Comparison of ENCODE assay signal across 13 mouse cellular contexts in the genomic region with DNA sequence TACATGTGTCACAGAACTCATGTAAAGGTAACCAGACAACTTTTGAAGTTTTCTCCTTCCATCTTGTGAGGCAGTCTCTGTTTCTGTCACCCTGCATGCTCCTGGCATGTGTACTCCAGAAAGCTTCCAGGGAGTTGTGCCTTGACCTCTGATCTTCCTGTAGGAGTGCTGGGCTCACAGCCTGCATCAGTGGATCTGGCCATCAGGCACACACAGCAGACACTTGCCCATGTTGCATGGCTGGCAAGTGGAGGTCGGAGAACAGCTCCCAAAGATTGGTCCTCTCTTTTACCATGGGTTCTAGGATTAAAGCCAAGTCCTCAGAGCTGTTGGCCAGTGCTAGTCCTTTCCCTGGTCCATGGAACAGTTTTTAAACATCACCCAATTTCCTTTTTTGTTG. TPM values are rescaled to one million over a fixed set of nuclear protein-coding genes. Genes with fewer than 3 reads are reported as not detected.
A peak's percentile ranks its signal among the peaks of the same experiment; 100 is the strongest.
DNase-seq lines count a peak whose midpoint lies in the region; ATAC-seq and TF ChIP-seq lines count a peak whose summit lies in the region.
"Had no signal": no experiment of that assay in that cellular context is flagged by ENCODE, and none has a peak within 500 bp of the region (broad histone marks: within the 10 kb centered on the region; RNA-seq: fewer than 3 reads in every experiment).

No protein-coding gene starts in this region.

- H3K79me2 ChIP-seq in liver, adult 2 months (ENCODE audit: control insufficient read depth, insufficient read depth, low read length), result peaks cover 3% of the 10 kb centered on the region; the same call in 1 of the 2 replicates

- peaks cover 46% of the 10 kb centered on the region for H3K4me1 ChIP-seq in heart, embryonic 15.5 days (replicated peaks)
- peaks cover 37% of the 10 kb centered on the region for H3K4me1 ChIP-seq in heart, embryonic 10.5 days
- H3K4me1 ChIP-seq in liver, adult 2 months (ENCODE audit: control insufficient read depth, insufficient read depth, low read length), result peaks cover 7% of the 10 kb centered on the region

- H3K9ac ChIP-seq in heart, embryonic 15.5 days, result no peak overlapping the region
- H3K9ac ChIP-seq in liver, adult 2 months (ENCODE audit: low read depth, low read length), result no peak overlapping the region
- H3K9ac ChIP-seq: hindbrain, embryonic 13.5 days; limb, embryonic 15.5 days had no signal

- H3K27me3 ChIP-seq in heart, embryonic 15.5 days, result no peaks in the 10 kb centered on the region
- no peaks in the 10 kb centered on the region for H3K27me3 ChIP-seq in heart, embryonic 10.5 days (ENCODE audit: insufficient read depth, poor library complexity, severe bottlenecking)
- no peaks in the 10 kb centered on the region for H3K27me3 ChIP-seq in liver, adult 2 months (ENCODE audit: control insufficient read depth, insufficient read depth, low read length)
- H3K27me3 ChIP-seq: hindbrain, embryonic 13.5 days; limb, embryonic 15.5 days; megakaryocyte, embryonic 14.5 days had no signal

- ATAC-seq in heart, embryonic 15.5 days (replicated peaks; ENCODE audit: insufficient number of reproducible peaks, insufficient read depth, low FRiP score, low read depth), result no peak

- H3K4me2 ChIP-seq in heart, embryonic 15.5 days, result no peak overlapping the region
- H3K4me2 ChIP-seq: hindbrain, embryonic 13.5 days; limb, embryonic 15.5 days had no signal

- WGBS in heart, embryonic 15.5 days, result 93% methylated on average over 1 of the region's 1 CpGs
- WGBS in heart, embryonic 10.5 days, result 90% methylated on average over 1 of the region's 1 CpGs
- whole genome bisulfite sequencing in liver, adult 2 months, result 14% methylated on average over 1 of the region's 1 CpGs

- peak; percentile 25 for DNase-seq in adrenal gland, adult 2 months
- DNase-seq in adrenal gland, postnatal 10 days, result no peak
- DNase-seq in heart, embryonic 10.5 days (ENCODE audit: low spot score), result no peak
- peak; percentile 63 for DNase-seq in liver, adult 2 months (ENCODE audit: extremely low read depth, low read depth, low spot score)
- no peak for DNase-seq in liver
- DNase-seq in brain, adult 2 months (ENCODE audit: low read depth, low spot score), result peak; percentile 45
- DNase-seq in spleen, postnatal 4 days (ENCODE audit: low spot score in 2 of 2), result no peak
- DNase-seq: embryo, embryonic 11 days had no signal

- H3K36me3 ChIP-seq in heart, embryonic 15.5 days, result peaks cover 4% of the 10 kb centered on the region
- H3K36me3 ChIP-seq in heart, embryonic 10.5 days, result peaks cover 5% of the 10 kb centered on the region
- no peaks in the 10 kb centered on the region for H3K36me3 ChIP-seq in liver, adult 2 months (ENCODE audit: control insufficient read depth, insufficient read depth, low read length)
- H3K36me3 ChIP-seq: hindbrain, embryonic 13.5 days; limb, embryonic 15.5 days had no signal

- H3K27ac ChIP-seq in heart, embryonic 15.5 days, result peak overlapping the region; percentile 78; the same call in 1 of the 2 replicates
- H3K27ac ChIP-seq in heart, embryonic 10.5 days, result no peak overlapping the region
- peak overlapping the region; percentile 40 for H3K27ac ChIP-seq in liver, adult 2 months (replicated peaks; ENCODE audit: insufficient read depth, low read depth, low read length)
- H3K27ac ChIP-seq: hindbrain, embryonic 13.5 days; limb, embryonic 15.5 days had no signal

- TF ChIP-seq POLR2A in liver, adult 2 months (IDR thresholded peaks at IDR 0.05; ENCODE audit: extremely low read depth, insufficient read depth, low read length), result no peak

- H3K4me3 ChIP-seq in heart, embryonic 15.5 days, result no peak overlapping the region
- no peak overlapping the region for H3K4me3 ChIP-seq in heart, embryonic 10.5 days
- H3K4me3 ChIP-seq in liver, adult 2 months (ENCODE audit: insufficient read depth, low read depth, low read length), result no peak overlapping the region
- H3K4me3 ChIP-seq: erythroblast, embryonic 14.5 days; hindbrain, embryonic 13.5 days; limb, embryonic 15.5 days; megakaryocyte, embryonic 14.5 days had no signal

- 0 out of 2 replicates have a peak, but pooled peaks have one; percentile 10 for TF ChIP-seq CTCF in liver, adult 2 months (IDR thresholded peaks at IDR 0.05; ENCODE audit: low read depth, low read length)

- H3K9me3 ChIP-seq in heart, embryonic 15.5 days (replicated peaks), result no peaks in the 10 kb centered on the region
- no peaks in the 10 kb centered on the region for H3K9me3 ChIP-seq in heart, embryonic 10.5 days
- H3K9me3 ChIP-seq: hindbrain, embryonic 13.5 days; limb, embryonic 15.5 days; megakaryocyte, embryonic 14.5 days had no signal

RNA-seq across cellular contexts. Expression of a gene that starts 44.2 kb away (rescaled TPM):
- total RNA-seq in adrenal gland, adult 2 months (2021), result 10 to 100 TPM; 39.3 to 40.9 TPM
- polyA plus RNA-seq in adrenal gland, adult 2 months (2012; rRNA removed), result 19.1 and 23.9 TPM in 2 replicates
- total RNA-seq in adrenal gland, postnatal 10 days (2021), result 10 to 100 TPM; 33.0 to 46.5 TPM
- 48.9 and 56.4 TPM in 2 replicates for polyA plus RNA-seq in heart, embryonic 15.5 days (2015; fragmentation: Nextera tagmentation; extraction: Ambion mirVana)
- polyA plus RNA-seq in heart, embryonic 10.5 days (2016; fragmentation: Nextera tagmentation; extraction: Ambion mirVana), result 56.9 and 62.4 TPM in 2 replicates
- total RNA-seq in liver, adult 2 months (2014; rRNA removed), result 6.6 and 8.3 TPM in 2 replicates
- polyA plus RNA-seq in liver, adult 2 months (2012; rRNA removed), result 6.0 and 6.8 TPM in 2 replicates

RNA-seq across cellular contexts. Expression of a gene that starts 44.7 kb away (rescaled TPM):
- total RNA-seq in adrenal gland, adult 2 months (2021), result 10 to 100 TPM; 38.9 to 46.4 TPM
- 9.2 and 10.7 TPM in 2 replicates for polyA plus RNA-seq in adrenal gland, adult 2 months (2012; rRNA removed)
- 10 to 100 TPM; 37.0 to 46.9 TPM for total RNA-seq in adrenal gland, postnatal 10 days (2021)
- polyA plus RNA-seq in heart, embryonic 15.5 days (2015; fragmentation: Nextera tagmentation; extraction: Ambion mirVana), result 14.3 and 16.2 TPM in 2 replicates
- polyA plus RNA-seq in heart, embryonic 10.5 days (2016; fragmentation: Nextera tagmentation; extraction: Ambion mirVana), result 10.0 and 10.3 TPM in 2 replicates
- 9.4 and 10.7 TPM in 2 replicates for total RNA-seq in liver, adult 2 months (2014; rRNA removed)
- 2.1 and 2.8 TPM in 2 replicates for polyA plus RNA-seq in liver, adult 2 months (2012; rRNA removed)

Comparison
In these comparisons a context has a peak if more than half of its experiments do, and no peak if none do; other contexts are left out.
1. DNase-seq: peak in adrenal gland, adult 2 months (single experiment), liver, adult 2 months (single experiment) and brain, adult 2 months (single experiment); none in adrenal gland, postnatal 10 days (single experiment), heart, embryonic 10.5 days (single experiment), liver (single experiment) and spleen, postnatal 4 days (0 of 2).